Mouse (Mus musculus): ENCODE data around the gene Bahcc1. TPM values are rescaled to one million over a fixed set of nuclear protein-coding genes. Genes with fewer than 3 reads are reported as not detected.

The Bahcc1 gene
- polyA plus RNA-seq (2014; fragmentation: Nextera tagmentation; extraction: Ambion mirVana), result 19.7 and 22.7 TPM in 2 replicates

DNA sequence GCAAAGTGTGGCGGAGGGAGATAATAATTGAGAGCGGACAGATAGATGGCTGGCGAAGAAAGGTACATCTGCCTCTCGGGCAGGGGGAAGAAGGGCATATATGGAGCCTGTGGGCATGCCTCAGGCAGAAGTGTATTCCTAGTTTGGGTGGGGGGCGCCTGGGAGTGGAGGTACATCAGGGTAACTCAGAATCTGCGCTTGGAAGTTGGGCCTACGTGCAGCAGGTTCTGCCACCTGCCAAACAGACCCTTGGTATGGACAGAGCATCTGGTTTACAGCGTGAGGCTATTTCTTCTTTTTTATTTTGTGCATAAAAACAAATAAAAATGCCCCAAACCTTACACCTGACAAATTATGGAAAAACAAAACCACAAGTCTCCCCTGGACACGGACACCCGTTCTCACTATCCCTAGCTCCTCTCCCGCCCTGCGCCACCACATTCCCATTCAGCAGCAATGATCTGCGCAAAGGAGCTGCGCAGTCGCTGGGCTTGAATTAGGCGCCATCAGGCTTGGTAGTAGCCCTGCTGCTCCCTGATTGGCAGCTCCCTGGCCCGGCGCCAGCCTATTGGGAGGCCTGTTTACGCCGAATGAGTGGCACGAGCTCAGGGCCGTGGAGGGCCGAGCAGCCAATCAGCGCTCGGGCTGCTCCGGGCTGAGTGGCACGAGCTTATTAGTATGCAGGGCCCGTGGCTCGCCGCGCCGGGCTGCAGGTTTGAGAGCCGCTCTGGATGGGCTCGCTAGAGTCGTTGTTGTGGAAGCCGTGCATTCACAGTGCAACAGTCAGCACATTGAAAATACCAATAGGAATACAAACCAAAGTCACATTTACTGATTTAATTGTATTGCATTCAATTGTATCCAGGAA lies at the start of gene Bahcc1:
TSS of gene Bahcc1 (plus strand) at position 718 of the 868 bp plus-strand sequence.
- Histone ChIP-seq H3K4me2 (ENCODE audit: low read depth) (peak within 1 kb of the TSS; percentile 99), H3K4me3 (ENCODE audit: low read depth, low read length) (peak within 1 kb of the TSS; percentile 97), H3K4me1 (ENCODE audit: control insufficient read depth, insufficient read depth, low read length) (peaks cover 32% of the 10 kb centered on the region), H3K9me3 (ENCODE audit: control insufficient read depth, low read length) (no peaks in the 10 kb centered on the region), H3K36me3 (ENCODE audit: control insufficient read depth, insufficient read depth, low read length) (no peaks in the 10 kb centered on the region), H3K27ac (ENCODE audit: low read depth, low read length) (peak within 1 kb of the TSS; percentile 98), H3K27me3 (ENCODE audit: control insufficient read depth, insufficient read depth, low read length) (no peaks in the 10 kb centered on the region), H3K9ac (ENCODE audit: low read length) (peak within 1 kb of the TSS; percentile 100)
- 2% methylated on average over 36 of the region's 36 CpGs for WGBS
- peak; percentile 89 for ATAC-seq (ENCODE audit: insufficient read depth, low FRiP score, low TSS enrichment)
- DNase-seq (ENCODE audit: low spot score), result peak; percentile 100

DNA sequence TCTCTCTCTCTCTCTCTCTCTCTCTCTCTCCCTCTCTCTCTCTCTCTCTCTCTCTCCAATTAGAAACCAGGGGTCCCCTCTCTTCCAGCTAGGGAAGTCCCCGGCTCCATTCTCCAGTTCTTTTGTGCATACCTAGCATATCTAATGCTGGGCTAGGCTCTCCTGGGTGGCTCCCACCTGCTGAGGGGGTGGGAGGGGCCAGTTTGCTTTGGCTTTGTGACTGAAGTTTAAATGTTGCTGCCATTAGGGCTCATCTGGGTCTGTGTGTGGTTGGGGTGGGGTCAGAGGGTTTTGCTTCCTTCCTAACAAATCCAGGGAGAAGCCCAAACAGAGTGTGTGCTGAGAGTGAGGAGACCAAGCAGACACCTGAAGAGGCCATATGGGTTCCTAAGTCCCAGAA lies 49.6 kb upstream of the Bahcc1 start:
- peaks cover 36% of the 10 kb centered on the region for H3K4me1 ChIP-seq (ENCODE audit: control insufficient read depth, insufficient read depth, low read length)
- 0% methylated on average over 1 of the region's 1 CpGs for WGBS
- no peak overlapping the region; the same call in 1 of the 2 replicates for H3K4me2 ChIP-seq (ENCODE audit: low read depth)
- DNase-seq (ENCODE audit: low spot score), result no peak
- no peak for ATAC-seq (ENCODE audit: insufficient read depth, low FRiP score, low TSS enrichment)
- peak overlapping the region; percentile 99 for H3K9ac ChIP-seq (ENCODE audit: low read length)
- H3K27ac ChIP-seq (ENCODE audit: low read depth, low read length), result peak overlapping the region; percentile 27; the same call in 1 of the 2 replicates
- no peaks in the 10 kb centered on the region for H3K27me3 ChIP-seq (ENCODE audit: control insufficient read depth, insufficient read depth, low read length)
- no peaks in the 10 kb centered on the region for H3K9me3 ChIP-seq (ENCODE audit: control insufficient read depth, low read length)
- H3K36me3 ChIP-seq (ENCODE audit: control insufficient read depth, insufficient read depth, low read length), result no peaks in the 10 kb centered on the region
- no peak overlapping the region for H3K4me3 ChIP-seq (ENCODE audit: low read depth, low read length)

DNA sequence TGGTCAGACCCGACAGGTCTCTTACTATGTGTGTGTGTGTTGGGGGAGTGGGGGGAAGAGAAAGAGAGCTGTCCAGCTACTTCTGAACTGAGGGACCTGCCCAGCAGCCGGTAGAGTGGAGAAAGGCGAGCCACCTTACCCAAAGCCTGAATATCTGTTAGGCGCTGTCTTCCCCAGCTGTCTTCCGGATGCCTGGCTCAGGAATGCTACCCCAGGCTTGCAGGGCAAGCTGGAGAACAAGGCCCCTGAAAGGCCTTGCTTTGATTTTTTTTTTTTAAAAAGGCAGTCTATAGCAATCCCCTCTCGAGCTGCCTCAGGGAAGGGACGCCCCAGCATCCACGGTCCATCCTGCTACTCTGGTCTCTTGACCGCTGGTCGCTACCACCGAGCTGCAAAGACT lies 49.0 kb upstream of the Bahcc1 start:
- Histone ChIP-seq H3K36me3 (ENCODE audit: control insufficient read depth, insufficient read depth, low read length) (no peaks in the 10 kb centered on the region), H3K27me3 (ENCODE audit: control insufficient read depth, insufficient read depth, low read length) (no peaks in the 10 kb centered on the region), H3K4me1 (ENCODE audit: control insufficient read depth, insufficient read depth, low read length) (peaks cover 36% of the 10 kb centered on the region), H3K27ac (ENCODE audit: low read depth, low read length) (peak overlapping the region; percentile 99; the same call in 1 of the 2 replicates), H3K9ac (ENCODE audit: low read length) (peak overlapping the region; percentile 99), H3K4me2 (ENCODE audit: low read depth) (peak overlapping the region; percentile 99), H3K4me3 (ENCODE audit: low read depth, low read length) (no peak overlapping the region), H3K9me3 (ENCODE audit: control insufficient read depth, low read length) (no peaks in the 10 kb centered on the region)
- WGBS, result 18% methylated on average over 11 of the region's 11 CpGs
- no peak for DNase-seq (ENCODE audit: low spot score)
- ATAC-seq (ENCODE audit: insufficient read depth, low FRiP score, low TSS enrichment), result no peak

DNA sequence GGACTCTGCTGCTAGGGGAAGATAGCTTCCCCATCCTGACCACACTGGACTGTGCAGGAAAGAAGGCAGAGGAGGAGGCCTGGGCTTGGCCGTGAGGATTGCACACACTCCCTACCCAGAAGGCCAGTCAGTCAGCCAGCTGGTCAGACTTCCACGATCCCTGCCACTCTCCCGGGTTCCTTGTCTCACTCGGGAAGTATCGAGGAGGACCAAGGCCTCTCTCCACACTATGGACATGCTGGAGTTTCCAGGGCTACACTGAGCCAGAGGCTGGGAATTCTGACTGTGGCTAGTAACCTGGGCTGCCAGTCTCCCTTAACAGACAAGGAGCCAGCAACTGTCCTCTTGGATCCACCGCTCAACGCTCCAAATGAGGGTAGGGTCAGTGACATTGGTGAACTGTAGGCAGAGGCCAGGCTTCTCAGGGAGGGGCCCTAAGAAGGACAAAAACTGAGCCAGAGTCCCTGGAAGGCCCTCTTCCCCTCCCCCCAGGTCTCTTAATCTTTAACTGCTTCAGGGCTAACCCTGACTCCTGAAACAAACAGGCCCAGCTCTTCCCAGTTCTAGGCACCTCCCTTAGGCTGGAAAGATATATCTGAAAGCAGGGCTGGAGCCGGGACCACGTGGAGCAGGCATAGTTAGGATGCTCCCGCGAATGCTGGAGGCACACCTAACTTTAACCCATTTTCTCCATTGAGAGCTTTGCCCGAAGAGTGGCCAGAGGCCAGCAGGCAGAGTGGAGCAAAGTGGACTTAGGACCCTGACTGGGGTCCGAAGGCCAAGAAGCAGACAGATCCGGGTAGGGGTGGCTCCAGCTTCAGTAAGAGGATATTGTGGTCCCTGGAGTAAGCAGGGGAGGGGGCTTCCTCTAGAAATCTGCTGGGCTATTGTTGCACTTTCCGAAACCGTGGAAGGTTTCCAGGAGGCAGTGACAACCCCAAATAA lies 48.1 kb upstream of the Bahcc1 start:
- H3K36me3 ChIP-seq (ENCODE audit: control insufficient read depth, insufficient read depth, low read length), result no peaks in the 10 kb centered on the region
- no peaks in the 10 kb centered on the region for H3K27me3 ChIP-seq (ENCODE audit: control insufficient read depth, insufficient read depth, low read length)
- peak overlapping the region; percentile 99 for H3K4me2 ChIP-seq (ENCODE audit: low read depth)
- 2% methylated on average over 16 of the region's 16 CpGs for WGBS
- H3K4me1 ChIP-seq (ENCODE audit: control insufficient read depth, insufficient read depth, low read length), result peaks cover 36% of the 10 kb centered on the region
- peak overlapping the region; percentile 99 for H3K27ac ChIP-seq (ENCODE audit: low read depth, low read length)
- peak overlapping the region; percentile 99 for H3K9ac ChIP-seq (ENCODE audit: low read length)
- ATAC-seq (ENCODE audit: insufficient read depth, low FRiP score, low TSS enrichment) (peak; percentile 3; the same call in 1 of the 2 replicates), DNase-seq (ENCODE audit: low spot score) (peak; percentile 63)
- peak overlapping the region; percentile 82 for H3K4me3 ChIP-seq (ENCODE audit: low read depth, low read length)
- H3K9me3 ChIP-seq (ENCODE audit: control insufficient read depth, low read length), result no peaks in the 10 kb centered on the region

DNA sequence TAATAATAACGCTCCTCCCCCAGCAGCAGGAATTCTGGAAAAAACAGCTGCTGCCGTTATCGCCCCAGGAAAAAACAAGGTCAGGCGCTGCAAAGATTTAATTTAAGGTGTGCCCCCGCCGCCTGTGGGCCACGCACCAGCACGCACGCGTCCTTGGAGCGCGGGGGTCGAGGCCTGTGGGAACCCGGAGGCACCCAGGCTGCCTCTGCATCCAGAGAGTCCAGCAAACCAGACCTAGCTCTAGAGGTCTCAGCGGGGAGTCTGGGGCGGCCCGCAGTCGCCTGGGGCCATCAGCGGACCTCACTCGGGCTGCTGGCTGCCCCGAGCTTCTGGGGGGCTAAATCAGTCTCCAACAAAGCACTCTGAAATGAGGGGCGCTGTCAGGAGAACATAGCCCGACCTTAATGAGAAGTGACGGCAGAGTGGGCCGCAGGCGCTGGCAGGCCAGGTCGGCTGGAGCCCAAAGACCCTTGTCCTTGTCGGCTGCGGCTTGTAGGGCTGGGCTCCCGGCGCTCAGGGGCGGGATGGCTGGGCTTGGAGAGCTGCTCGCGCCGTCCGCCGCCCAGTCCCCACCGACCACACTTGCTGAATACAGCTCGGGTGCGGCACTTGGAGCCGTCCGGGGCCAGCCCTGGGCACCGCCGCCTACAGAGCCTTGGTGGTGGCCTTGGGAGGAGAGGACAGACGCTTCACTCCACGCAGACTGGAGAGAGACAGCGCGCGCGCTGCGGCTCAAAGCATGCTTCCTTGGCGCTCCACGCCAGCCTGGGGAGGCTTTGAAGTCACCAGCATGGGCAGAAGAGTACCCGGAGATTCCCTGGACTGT lies 47.2 kb upstream of the Bahcc1 start:
- ATAC-seq (ENCODE audit: insufficient read depth, low FRiP score, low TSS enrichment), result no peak
- Histone ChIP-seq H3K36me3 (ENCODE audit: control insufficient read depth, insufficient read depth, low read length) (no peaks in the 10 kb centered on the region), H3K27ac (ENCODE audit: low read depth, low read length) (peak overlapping the region; percentile 99), H3K9me3 (ENCODE audit: control insufficient read depth, low read length) (no peaks in the 10 kb centered on the region), H3K4me1 (ENCODE audit: control insufficient read depth, insufficient read depth, low read length) (peaks cover 39% of the 10 kb centered on the region), H3K4me2 (ENCODE audit: low read depth) (peak overlapping the region; percentile 99), H3K27me3 (ENCODE audit: control insufficient read depth, insufficient read depth, low read length) (no peaks in the 10 kb centered on the region), H3K4me3 (ENCODE audit: low read depth, low read length) (peak overlapping the region; percentile 82), H3K9ac (ENCODE audit: low read length) (peak overlapping the region; percentile 99)
- peak; percentile 79 for DNase-seq (ENCODE audit: low spot score)
- WGBS, result under 1% methylated on average over 54 of the region's 54 CpGs

DNA sequence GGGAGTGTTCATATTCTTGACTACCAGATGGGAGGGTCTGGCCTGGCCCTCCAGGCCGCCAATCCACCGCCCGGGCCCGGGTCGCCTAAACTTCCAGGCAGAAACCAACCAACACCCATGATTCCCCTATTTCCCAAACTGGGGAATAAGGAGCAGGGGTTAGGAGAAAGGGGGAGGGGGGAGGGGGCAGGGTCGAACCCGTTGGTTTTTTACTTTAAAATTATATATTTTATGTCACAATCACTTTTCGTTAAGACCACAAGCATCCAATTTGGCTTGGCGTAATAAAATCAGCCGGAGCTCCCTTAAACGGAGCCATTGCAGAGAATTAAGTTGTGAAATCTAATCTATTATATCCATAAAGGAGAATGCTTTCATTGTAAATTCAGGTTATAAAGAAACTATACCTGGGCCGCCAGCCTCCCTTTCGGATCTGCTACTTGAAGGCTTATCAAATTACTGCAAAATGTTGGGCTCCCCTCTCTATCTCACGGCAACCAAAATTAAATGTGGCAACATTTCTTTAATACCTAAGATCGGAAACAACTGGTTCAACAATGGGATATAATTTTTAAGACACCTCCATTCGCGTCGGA lies 46.5 kb upstream of the Bahcc1 start:
- 3% methylated on average over 18 of the region's 18 CpGs for WGBS
- DNase-seq (ENCODE audit: low spot score) (no peak), ATAC-seq (ENCODE audit: insufficient read depth, low FRiP score, low TSS enrichment) (no peak)
- Histone ChIP-seq H3K4me3 (ENCODE audit: low read depth, low read length) (peak overlapping the region; percentile 82), H3K4me1 (ENCODE audit: control insufficient read depth, insufficient read depth, low read length) (peaks cover 40% of the 10 kb centered on the region), H3K9me3 (ENCODE audit: control insufficient read depth, low read length) (no peaks in the 10 kb centered on the region), H3K9ac (ENCODE audit: low read length) (peak overlapping the region; percentile 99), H3K27ac (ENCODE audit: low read depth, low read length) (peak overlapping the region; percentile 99), H3K36me3 (ENCODE audit: control insufficient read depth, insufficient read depth, low read length) (no peaks in the 10 kb centered on the region), H3K27me3 (ENCODE audit: control insufficient read depth, insufficient read depth, low read length) (no peaks in the 10 kb centered on the region), H3K4me2 (ENCODE audit: low read depth) (peak overlapping the region; percentile 99)

DNA sequence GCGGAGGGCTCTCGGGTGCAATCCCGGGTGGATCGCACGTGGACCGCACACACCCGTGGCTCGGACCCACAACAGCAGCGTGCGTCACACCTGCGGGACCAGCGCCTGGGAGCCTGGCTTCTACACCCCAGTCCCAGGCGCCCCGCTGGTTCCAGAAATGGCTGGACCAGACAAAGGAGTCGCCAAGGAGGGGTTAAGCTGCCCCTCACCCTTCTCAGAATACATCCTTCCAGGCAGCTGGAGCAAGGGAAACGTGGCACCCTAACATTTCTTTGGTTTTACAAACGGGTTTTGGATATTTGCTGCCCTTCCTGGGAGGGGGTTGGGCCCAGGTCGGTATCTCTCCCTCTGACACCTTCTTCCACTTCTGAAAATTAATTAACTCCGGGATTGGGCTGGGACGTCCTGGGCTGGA lies 45.9 kb upstream of the Bahcc1 start:
- H3K9me3 ChIP-seq (ENCODE audit: control insufficient read depth, low read length), result no peaks in the 10 kb centered on the region
- H3K27ac ChIP-seq (ENCODE audit: low read depth, low read length), result peak overlapping the region; percentile 99
- DNase-seq (ENCODE audit: low spot score) (peak; percentile 77), ATAC-seq (ENCODE audit: insufficient read depth, low FRiP score, low TSS enrichment) (no peak)
- peak overlapping the region; percentile 99 for H3K9ac ChIP-seq (ENCODE audit: low read length)
- peaks cover 40% of the 10 kb centered on the region for H3K4me1 ChIP-seq (ENCODE audit: control insufficient read depth, insufficient read depth, low read length)
- no peaks in the 10 kb centered on the region for H3K27me3 ChIP-seq (ENCODE audit: control insufficient read depth, insufficient read depth, low read length)
- H3K36me3 ChIP-seq (ENCODE audit: control insufficient read depth, insufficient read depth, low read length), result no peaks in the 10 kb centered on the region
- peak overlapping the region; percentile 99 for H3K4me2 ChIP-seq (ENCODE audit: low read depth)
- under 1% methylated on average over 20 of the region's 20 CpGs for WGBS
- H3K4me3 ChIP-seq (ENCODE audit: low read depth, low read length), result peak overlapping the region; percentile 82

Measured in neural tube, embryonic 11.5 days (tissue).